Mouse (Mus musculus) forebrain, postnatal 0 days (tissue): Measurements from ENCODE around the gene Rdh5. TPM values are rescaled to one million over a fixed set of nuclear protein-coding genes. Genes with fewer than 3 reads are reported as not detected.

Experiments
- ATAC-seq: fragments of 200-750 bp; cut with Nextera tagmentation; 2 replicates; pipeline ENCODE4 v1.8.0; 2017; ENCODE audit warnings: mild to moderate bottlenecking, moderate library complexity
- DNase-seq: peaks from one replicate; pipeline ENCODE4 v3.0.0-alpha.2; 2015
- H3K27ac ChIP-seq: fragments of 300-500 bp; sonication (generic); 2 replicates; pipeline ENCODE4 v1.5.1; 2014; ENCODE audit warnings: low read depth, mild to moderate bottlenecking, antibody characterized with exemption, low read length, moderate library complexity, mixed read lengths
- H3K27me3 ChIP-seq: fragments of 300-500 bp; sonication (generic); 2 replicates; pipeline ENCODE4 v1.6.1; 2014; ENCODE audit warnings: mild to moderate bottlenecking, low read length, mixed read lengths; ENCODE audit not compliant: insufficient read depth
- H3K36me3 ChIP-seq: fragments of 300-500 bp; sonication (generic); 2 replicates; pipeline ENCODE4 v1.6.1; 2014; ENCODE audit warnings: mild to moderate bottlenecking, moderate library complexity; ENCODE audit not compliant: insufficient read depth
- H3K4me1 ChIP-seq: fragments of 300-500 bp; sonication (generic); 2 replicates; pipeline ENCODE4 v1.6.1; 2014; ENCODE audit warnings: antibody characterized with exemption; ENCODE audit not compliant: insufficient read depth
- H3K4me2 ChIP-seq: fragments of 300-500 bp; sonication (generic); 2 replicates; pipeline ENCODE4 v1.6.1; 2014; ENCODE audit warnings: low read depth, mild to moderate bottlenecking, moderate library complexity
- H3K4me3 ChIP-seq: fragments of 300-500 bp; sonication (generic); 2 replicates; pipeline ENCODE4 v1.5.1; 2014; ENCODE audit warnings: low read depth, low read length, mixed read lengths
- H3K9ac ChIP-seq: fragments of 300-500 bp; sonication (generic); 2 replicates; pipeline ENCODE4 v1.6.1; 2014; ENCODE audit warnings: mild to moderate bottlenecking
- H3K9me3 ChIP-seq: fragments of 300-500 bp; sonication (generic); 2 replicates; pipeline ENCODE4 v1.6.1; 2016; ENCODE audit warnings: low read length
- CTCF ChIP-seq: sonication (generic); IDR thresholded peaks from 2 replicates; pipeline ENCODE4 v1.5.1; 2016; ENCODE audit warnings: antibody characterized with exemption, control low read depth, low read depth
- WGBS: fragments of 180-500 bp; shearing (Covaris S2); extraction: QIAGEN DNeasy Blood & Tissue Kit; methylation state at CpG from one replicate; pipeline ENCODE4 v1.1.7; 2014; 5-methylcytosine and 5-hydroxymethylcytosine counted together
- polyA plus RNA-seq: library from polyadenylated mRNA; unstranded; fragments of >200 nt; fragmentation: Nextera tagmentation; extraction: Ambion mirVana; gene quantifications from 2 replicates; pipeline ENCODE4 v1.2.1, GENCODE M21; 2015
- total RNA-seq: library from RNA; depleted of rRNA; stranded (reverse); fragments of >200 nt; gene quantifications from 2 replicates; pipeline ENCODE4 v1.2.3, GENCODE M21; 2014; rRNA removed

Gene Rdh5
- total and polyA plus RNA-seq, 2 experiments from 2014 or later: 4.1 to 10.2 TPM

DNA sequence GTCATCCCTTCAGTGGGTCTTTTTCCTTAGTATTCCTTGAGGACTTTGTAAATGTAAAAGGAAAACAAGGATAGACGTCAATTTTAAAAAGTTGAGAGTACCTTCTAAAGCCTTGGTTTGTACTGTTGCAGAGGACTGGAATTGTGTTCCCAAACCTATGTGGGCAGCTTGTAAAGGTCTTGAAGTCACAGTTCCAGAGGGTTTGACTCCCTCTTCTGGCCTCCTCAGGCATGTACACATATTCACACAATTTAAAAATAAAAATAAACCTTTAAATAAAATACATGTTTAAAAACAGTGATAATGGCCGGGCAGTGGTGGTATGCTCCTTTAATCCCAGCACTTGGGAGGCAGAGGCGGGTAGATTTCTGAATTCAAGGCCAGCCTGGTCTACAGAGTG, 56.6 kb downstream of the Rdh5 start:
- no peak overlapping the region for H3K4me3 ChIP-seq
- WGBS: 89% methylated on average over 3 of the region's 3 CpGs

More for the DNA sequence above, 56.6 kb downstream of the Rdh5 start:
- Histone ChIP-seq H3K9ac (no peak overlapping the region), H3K9me3 (no peaks in the 10 kb centered on the region), H3K36me3 (peaks cover 17% of the 10 kb centered on the region), H3K27ac (no peak overlapping the region), H3K4me1 (no peaks in the 10 kb centered on the region), H3K4me2 (no peak overlapping the region), H3K27me3 (no peaks in the 10 kb centered on the region)
- ATAC-seq: no peak
- no peak for DNase-seq
- no peak; the same call in 1 of the 2 replicates for TF ChIP-seq CTCF

Other genes with a start within 250 kb of the Rdh5 start
- 10.6 and 12.6 TPM in 2 replicates for gene Suox, start 248.8 kb downstream of the Rdh5 start, total RNA-seq
- gene Suox, start 248.8 kb downstream of the Rdh5 start, polyA plus RNA-seq: 8.4 and 10.1 TPM in 2 replicates
- 133 TPM in 2 replicates for gene Rab5b, start 226.6 kb downstream of the Rdh5 start, total RNA-seq
- gene Rab5b, start 226.6 kb downstream of the Rdh5 start, polyA plus RNA-seq: 104 and 118 TPM in 2 replicates
- 0.85 and 1.2 TPM in 2 replicates for gene Pmel, start 218.7 kb downstream of the Rdh5 start, total RNA-seq
- 0.67 and 0.86 TPM in 2 replicates for gene Pmel, start 218.7 kb downstream of the Rdh5 start, polyA plus RNA-seq
- 8.5 and 10.0 TPM in 2 replicates for gene Cdk2, start 217.9 kb downstream of the Rdh5 start, total RNA-seq
- 9.9 and 10.3 TPM in 2 replicates for gene Cdk2, start 217.9 kb downstream of the Rdh5 start, polyA plus RNA-seq
- 5.6 and 7.2 TPM in 2 replicates for gene Dgka, start 178.0 kb downstream of the Rdh5 start, total RNA-seq
- gene Dgka, start 178.0 kb downstream of the Rdh5 start, polyA plus RNA-seq: 4.3 and 4.8 TPM in 2 replicates
- 67.7 and 68.4 TPM in 2 replicates for gene Pym1, start 175.0 kb downstream of the Rdh5 start, total RNA-seq
- gene Pym1, start 175.0 kb downstream of the Rdh5 start, polyA plus RNA-seq: 51.6 and 61.2 TPM in 2 replicates
- gene Mmp19, start 132.0 kb downstream of the Rdh5 start, total RNA-seq: 0.57 and 0.69 TPM in 2 replicates
- gene Mmp19, start 132.0 kb downstream of the Rdh5 start, polyA plus RNA-seq: 0.33 and 0.36 TPM in 2 replicates
- gene Dnajc14, start 118.8 kb downstream of the Rdh5 start, total RNA-seq: 39.6 and 45.7 TPM in 2 replicates
- 30.5 and 38.2 TPM in 2 replicates for gene Dnajc14, start 118.8 kb downstream of the Rdh5 start, polyA plus RNA-seq
- gene Tmem198b, start 118.5 kb downstream of the Rdh5 start, total RNA-seq: 9.5 and 12.9 TPM in 2 replicates
- gene Tmem198b, start 118.5 kb downstream of the Rdh5 start, polyA plus RNA-seq: 12.9 and 14.6 TPM in 2 replicates
- 54.6 and 59.6 TPM in 2 replicates for gene Sarnp, start 105.6 kb downstream of the Rdh5 start, total RNA-seq
- 146 and 167 TPM in 2 replicates for gene Sarnp, start 105.6 kb downstream of the Rdh5 start, polyA plus RNA-seq
- gene Ormdl2, start 101.2 kb downstream of the Rdh5 start, total RNA-seq: 6.3 and 8.3 TPM in 2 replicates
- 13.2 and 16.1 TPM in 2 replicates for gene Ormdl2, start 101.2 kb downstream of the Rdh5 start, polyA plus RNA-seq
- gene Gdf11, start 31.2 kb downstream of the Rdh5 start, total RNA-seq: 15.7 and 19.1 TPM in 2 replicates
- gene Gdf11, start 31.2 kb downstream of the Rdh5 start, polyA plus RNA-seq: 4.3 and 6.7 TPM in 2 replicates
- gene Cd63, start 21.9 kb downstream of the Rdh5 start, total RNA-seq: 11.7 and 25.2 TPM in 2 replicates
- gene Cd63, start 21.9 kb downstream of the Rdh5 start, polyA plus RNA-seq: 168 and 188 TPM in 2 replicates
- gene Bloc1s1, start 1.1 kb upstream of the Rdh5 start, total RNA-seq: 120 and 149 TPM in 2 replicates
- 246 and 305 TPM in 2 replicates for gene Bloc1s1, start 1.1 kb upstream of the Rdh5 start, polyA plus RNA-seq
- gene Itga7, start 10.9 kb upstream of the Rdh5 start, total RNA-seq: 7.7 and 12.7 TPM in 2 replicates
- 5.8 and 7.7 TPM in 2 replicates for gene Itga7, start 10.9 kb upstream of the Rdh5 start, polyA plus RNA-seq
- not detected in 2 replicates for gene Mettl7b, start 38.1 kb upstream of the Rdh5 start, total RNA-seq
- gene Mettl7b, start 38.1 kb upstream of the Rdh5 start, polyA plus RNA-seq: not detected in 2 replicates
- not detected in 2 replicates for gene Olfr9, start 66.5 kb upstream of the Rdh5 start, total RNA-seq
- not detected in 2 replicates for gene Olfr9, start 66.5 kb upstream of the Rdh5 start, polyA plus RNA-seq
- not detected in 2 replicates for gene Olfr763, start 87.9 kb upstream of the Rdh5 start, total RNA-seq
- not detected in 2 replicates for gene Olfr763, start 87.9 kb upstream of the Rdh5 start, polyA plus RNA-seq
- gene Olfr764-ps1, start 117.0 kb upstream of the Rdh5 start, total RNA-seq: not detected in 2 replicates
- gene Olfr764-ps1, start 117.0 kb upstream of the Rdh5 start, polyA plus RNA-seq: not detected in 2 replicates
- gene Olfr765, start 127.1 kb upstream of the Rdh5 start, total RNA-seq: not detected in 2 replicates
- gene Olfr765, start 127.1 kb upstream of the Rdh5 start, polyA plus RNA-seq: not detected in 2 replicates
- gene Olfr766-ps1, start 146.1 kb upstream of the Rdh5 start, total RNA-seq: not detected in 2 replicates
- not detected in 2 replicates for gene Olfr766-ps1, start 146.1 kb upstream of the Rdh5 start, polyA plus RNA-seq
- not detected in 2 replicates for gene Olfr767, start 160.0 kb upstream of the Rdh5 start, total RNA-seq
- gene Olfr767, start 160.0 kb upstream of the Rdh5 start, polyA plus RNA-seq: not detected in 2 replicates
- gene Olfr768, start 176.5 kb upstream of the Rdh5 start, total RNA-seq: not detected in 2 replicates
- gene Olfr768, start 176.5 kb upstream of the Rdh5 start, polyA plus RNA-seq: not detected in 2 replicates
- gene Olfr769, start 195.0 kb upstream of the Rdh5 start, total RNA-seq: not detected in 2 replicates
- not detected in 2 replicates for gene Olfr769, start 195.0 kb upstream of the Rdh5 start, polyA plus RNA-seq
- gene Olfr770, start 216.1 kb upstream of the Rdh5 start, total RNA-seq: not detected in 2 replicates
- not detected in 2 replicates for gene Olfr770, start 216.1 kb upstream of the Rdh5 start, polyA plus RNA-seq
- not detected in 2 replicates for gene Olfr771, start 241.9 kb upstream of the Rdh5 start, total RNA-seq
- gene Olfr771, start 241.9 kb upstream of the Rdh5 start, polyA plus RNA-seq: not detected in 2 replicates